Mouse (Mus musculus) small intestine, adult 2 months (tissue): Measurements from ENCODE around the gene Hopx.

ENCODE experiments used
- CTCF ChIP-seq: fragments of 200-500 bp; IDR thresholded peaks from 2 replicates; pipeline ENCODE4 v1.5.1; 2012; ENCODE audit warnings: low read depth, mild to moderate bottlenecking, control low read depth, inconsistent platforms, low read length, moderate library complexity, mixed read lengths; ENCODE audit not compliant: insufficient replicate concordance, insufficient read length; ENCODE audit errors: extremely low read depth
- POLR2A ChIP-seq: fragments of 200-500 bp; IDR thresholded peaks from 2 replicates; pipeline ENCODE4 v1.6.1; 2012; ENCODE audit warnings: low read depth, mild to moderate bottlenecking, control low read depth, inconsistent platforms, low read length, moderate library complexity

DNA sequence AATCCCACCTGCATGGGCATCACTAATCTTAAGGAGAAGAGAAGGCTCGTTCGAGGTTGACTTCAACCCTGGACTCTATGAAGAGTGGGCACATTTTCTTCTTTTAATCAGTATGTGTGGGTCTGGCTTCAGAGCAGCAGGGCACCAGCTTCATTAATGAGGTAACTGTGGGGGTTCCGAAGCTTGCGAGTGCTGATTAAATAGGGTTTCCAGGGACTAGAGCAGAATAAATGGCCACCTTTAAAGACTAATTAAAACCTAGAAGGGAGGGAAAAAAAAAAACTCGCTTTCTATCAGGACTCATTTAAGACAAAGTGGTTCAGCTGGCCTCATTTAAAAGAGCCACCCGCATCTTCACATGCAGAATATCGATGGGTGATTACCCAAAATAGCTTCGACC is 25.0 kb downstream of the Hopx start:
- TF ChIP-seq CTCF (no peak), POLR2A (no peak)
